ENCODE assay signal across 22 mouse cellular contexts in genomic region chr4:123292390-123292789, GRCm38 (mm10). TPM values are rescaled to one million over a fixed set of nuclear protein-coding genes. Genes with fewer than 3 reads are reported as not detected.
DNase-seq lines count a peak whose midpoint lies in the region.
"Had no signal": no experiment of that assay in that cellular context is flagged by ENCODE, and none has a peak within 500 bp of the region (broad histone marks: within the 10 kb centered on the region; RNA-seq: fewer than 3 reads in every experiment).

No protein-coding gene starts in this region.

- 86% methylated on average over 3 of the region's 3 CpGs for WGBS in heart, embryonic 10.5 days

- H3K36me3 ChIP-seq in heart, embryonic 10.5 days: peaks cover 99% of the 10 kb centered on the region

- intact Hi-C loops in heart, postnatal 10 days (cut with DNase I): no loop called here

- no peak overlapping the region for H3K27ac ChIP-seq in heart, embryonic 10.5 days

- H3K27me3 ChIP-seq in heart, embryonic 10.5 days (ENCODE audit: insufficient read depth, poor library complexity, severe bottlenecking): no peaks in the 10 kb centered on the region
- H3K27me3 ChIP-seq: CH12.LX, Patski had no signal

- H3K9me3 ChIP-seq in heart, embryonic 10.5 days: no peaks in the 10 kb centered on the region
- H3K9me3 ChIP-seq: G1E had no signal

- DNase-seq in heart, adult 11 months: peak; percentile 81
- no peak for DNase-seq in heart, adult 18-20 months
- DNase-seq in heart, embryonic 10.5 days (ENCODE audit: low spot score): peak; percentile 71
- DNase-seq in heart, postnatal 10 days: no peak
- DNase-seq: adrenal gland, adult 8-10 months; adrenal gland, postnatal 25 days; adrenal gland, postnatal 36 days; B cell, adult 2 months; cerebellum, adult 11 months; cerebellum, adult 11-12 months; cerebellum, adult 18-20 months had no signal

- no peak overlapping the region for H3K4me3 ChIP-seq in heart, embryonic 10.5 days

- H3K4me1 ChIP-seq in heart, embryonic 10.5 days: 0 out of 2 replicates have a peak, but pooled peaks cover 8% of the 10 kb centered on the region

RNA-seq across cellular contexts. Expression of gene Pabpc4, which starts 30.2 kb away (rescaled TPM):
- 100 to 1,000 TPM; 336 to 356 TPM for total RNA-seq in heart, adult 18-20 months (2021)
- polyA plus RNA-seq in heart, embryonic 10.5 days (2016; fragmentation: Nextera tagmentation; extraction: Ambion mirVana): 70.4 and 73.3 TPM in 2 replicates
- 100 to 1,000 TPM; 259 to 282 TPM for total RNA-seq in heart, postnatal 10 days (2021)

RNA-seq across cellular contexts. Expression of gene Oxct2a, which starts 31.0 kb away (rescaled TPM):
- not detected for total RNA-seq in heart, adult 18-20 months (2021)
- polyA plus RNA-seq in heart, embryonic 10.5 days (2016; fragmentation: Nextera tagmentation; extraction: Ambion mirVana): not detected in 2 replicates
- not detected for total RNA-seq in heart, postnatal 10 days (2021)
- total RNA-seq: adrenal gland, adult 18-20 months; adrenal gland, adult 2 months; adrenal gland, adult 8-10 months; adrenal gland, postnatal 14 days; adrenal gland, postnatal 25 days; adrenal gland, postnatal 36 days; adrenal gland, postnatal 4 days; MEL had no signal
- polyA plus RNA-seq: activated CD4-positive, CD25-positive, alpha-beta regulatory T cell, adult 4 months; adrenal gland, adult 2 months; CD4-positive, CD25-positive, alpha-beta regulatory T cell, adult 4 months; G1E; Patski had no signal

RNA-seq across cellular contexts. Expression of gene Bmp8a, which starts 50.7 kb away (rescaled TPM):
- not detected for total RNA-seq in heart, adult 18-20 months (2021)
- polyA plus RNA-seq in heart, embryonic 10.5 days (2016; fragmentation: Nextera tagmentation; extraction: Ambion mirVana): 0.15 and 0.23 TPM in 2 replicates
- total RNA-seq in heart, postnatal 10 days (2021): under 1 TPM in 1 of 2 experiments, not detected in 1; 0.17 TPM
- total RNA-seq: adrenal gland, adult 18-20 months; adrenal gland, postnatal 14 days; adrenal gland, postnatal 25 days; adrenal gland, postnatal 4 days had no signal
- polyA plus RNA-seq: activated CD4-positive, CD25-positive, alpha-beta regulatory T cell, adult 4 months; CD4-positive, CD25-positive, alpha-beta regulatory T cell, adult 4 months; Patski had no signal

RNA-seq across cellular contexts. Expression of gene Heyl, which starts 59.0 kb away (rescaled TPM):
- total RNA-seq in heart, adult 18-20 months (2021): 10 to 100 TPM in 1 of 2 experiments, 1 to 10 TPM in 1; 8.9 to 11.2 TPM
- 3.2 and 3.9 TPM in 2 replicates for polyA plus RNA-seq in heart, embryonic 10.5 days (2016; fragmentation: Nextera tagmentation; extraction: Ambion mirVana)
- 10 to 100 TPM; 31.6 to 34.3 TPM for total RNA-seq in heart, postnatal 10 days (2021)
- total RNA-seq: CH12.LX, ES-E14, MEL had no signal
- polyA plus RNA-seq: activated CD4-positive, CD25-positive, alpha-beta regulatory T cell, adult 4 months; CD4-positive, CD25-positive, alpha-beta regulatory T cell, adult 4 months; G1E; Patski had no signal

Comparison
In these comparisons a context has a peak if more than half of its experiments do, and no peak if none do; other contexts are left out.
1. DNase-seq: peak in heart, adult 11 months (single experiment) and heart, embryonic 10.5 days (single experiment); none in heart, adult 18-20 months (0 of 2) and heart, postnatal 10 days (0 of 2).